Mouse (Mus musculus) adrenal gland, postnatal 0 days (tissue): Measurements from ENCODE around the gene Cnn1. TPM values are rescaled to one million over a fixed set of nuclear protein-coding genes. Genes with fewer than 3 reads are reported as not detected.

Experiments
- microRNA-seq: library from miRNA; unstranded; fragments of <30 nt; microRNA quantifications from one replicate; pipeline ENCODE4, GENCODE M21; 2016; ENCODE audit warnings: borderline replicate concordance; ENCODE audit not compliant: insufficient number of aligned reads
- polyA plus RNA-seq: library from polyadenylated mRNA; unstranded; fragments of >200 nt; fragmentation: Nextera tagmentation; extraction: Ambion mirVana; gene quantifications from 2 replicates; pipeline ENCODE4 v1.2.1, GENCODE M21; 2015

Gene Cnn1
- 1.2 and 3.7 TPM in 2 replicates for polyA plus RNA-seq

DNA sequence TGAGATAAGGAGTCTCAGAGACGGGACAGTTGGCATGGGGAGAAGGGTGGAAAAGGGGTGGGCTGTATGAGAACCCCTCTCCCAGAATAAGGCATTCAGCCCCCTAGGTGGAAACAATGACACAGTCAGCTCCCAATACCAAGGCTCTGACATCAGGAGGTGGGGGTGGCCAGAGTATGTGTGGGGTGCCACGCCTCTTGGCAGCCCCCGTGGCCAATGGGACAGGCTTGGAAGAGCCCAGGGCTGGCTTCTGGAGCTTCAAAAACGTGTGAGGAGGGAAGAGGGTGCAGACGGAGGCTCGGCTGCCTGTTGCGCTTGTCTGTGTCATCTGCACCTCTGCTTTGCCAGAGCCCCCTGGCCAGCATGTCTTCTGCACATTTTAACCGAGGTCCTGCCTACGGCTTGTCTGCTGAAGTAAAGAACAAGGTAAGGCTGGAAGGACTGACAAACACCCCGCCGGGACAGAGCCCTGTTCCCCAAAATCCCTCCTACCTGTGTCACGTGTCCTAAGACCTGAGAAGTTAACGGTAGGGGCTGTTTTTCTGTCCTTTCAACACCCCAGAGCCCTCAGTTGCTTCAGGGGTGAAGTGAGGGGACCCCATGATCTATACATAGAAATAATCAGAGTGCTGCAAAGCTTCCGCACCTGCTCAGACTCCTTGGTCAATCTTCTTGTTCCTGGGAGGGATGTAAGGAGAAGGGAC, at the start of gene Cnn1:
Gene Cnn1 (plus strand): TSS at position 224 of the 704 bp plus-strand sequence.

DNA sequence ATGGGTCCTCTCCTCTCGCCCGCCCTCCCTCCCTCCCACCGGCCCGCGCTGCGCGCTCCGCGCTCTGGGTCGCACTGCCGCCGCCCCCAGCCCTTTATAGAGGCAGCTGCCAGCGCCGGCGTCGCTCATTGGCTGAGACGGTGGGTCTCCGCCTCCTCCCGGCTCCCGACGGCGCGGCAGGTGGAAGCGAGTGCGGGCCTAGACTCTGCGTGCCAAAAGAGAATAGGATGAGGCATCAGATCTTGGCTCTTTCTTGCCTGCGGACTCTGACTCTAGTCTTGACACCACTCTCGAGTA, 47.1 kb upstream of the Cnn1 start, which contains the start of gene Elavl3:
Gene Elavl3 (minus strand): TSS at position 66 of the 297 bp plus-strand sequence.

DNA sequence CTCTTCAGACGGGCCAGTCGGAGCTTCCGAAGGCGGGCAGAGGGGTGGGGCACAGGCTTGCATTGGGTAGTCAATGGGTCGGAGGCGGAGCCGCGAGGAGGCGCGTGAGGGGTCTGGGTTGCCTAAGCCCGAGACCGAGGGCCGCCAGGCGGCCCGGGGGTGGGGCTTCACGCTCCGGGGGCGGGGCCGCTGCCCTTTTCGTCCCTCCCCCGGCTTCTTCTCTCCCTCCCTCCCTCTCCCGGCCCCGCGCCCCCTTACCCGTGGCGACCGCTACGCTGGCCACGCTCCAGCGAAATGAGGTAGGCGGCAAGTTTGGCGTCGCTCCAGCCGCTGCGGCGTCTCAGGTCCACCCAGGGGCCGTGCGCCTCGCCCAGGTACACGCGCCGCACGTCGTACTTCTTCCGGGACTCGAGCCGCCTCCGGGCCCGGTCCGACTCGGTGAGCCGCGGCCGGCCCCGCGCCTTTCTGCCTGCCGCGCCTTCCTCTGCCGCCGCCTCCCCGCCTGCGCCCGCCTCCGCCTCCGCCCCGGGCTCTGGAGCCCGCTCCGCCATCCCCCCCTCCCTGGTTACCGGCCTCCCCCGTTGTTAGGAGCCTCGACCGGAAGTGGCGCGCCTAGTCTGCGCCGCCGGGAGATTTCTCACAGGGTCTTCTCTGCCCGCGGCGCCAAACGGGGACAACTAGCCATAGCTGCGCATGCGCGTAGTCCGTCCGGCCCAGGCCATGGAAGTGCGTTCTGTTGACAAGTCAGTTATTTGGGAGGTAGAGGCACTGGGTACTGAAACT, 28.0 kb upstream of the Cnn1 start, which contains the start of the genes Gm49318 and Zfp653:
Gene Gm49318 (minus strand): TSS at position 469 of the 783 bp plus-strand sequence.
Gene Zfp653 (minus strand): TSS at position 586 of the 783 bp plus-strand sequence.

DNA sequence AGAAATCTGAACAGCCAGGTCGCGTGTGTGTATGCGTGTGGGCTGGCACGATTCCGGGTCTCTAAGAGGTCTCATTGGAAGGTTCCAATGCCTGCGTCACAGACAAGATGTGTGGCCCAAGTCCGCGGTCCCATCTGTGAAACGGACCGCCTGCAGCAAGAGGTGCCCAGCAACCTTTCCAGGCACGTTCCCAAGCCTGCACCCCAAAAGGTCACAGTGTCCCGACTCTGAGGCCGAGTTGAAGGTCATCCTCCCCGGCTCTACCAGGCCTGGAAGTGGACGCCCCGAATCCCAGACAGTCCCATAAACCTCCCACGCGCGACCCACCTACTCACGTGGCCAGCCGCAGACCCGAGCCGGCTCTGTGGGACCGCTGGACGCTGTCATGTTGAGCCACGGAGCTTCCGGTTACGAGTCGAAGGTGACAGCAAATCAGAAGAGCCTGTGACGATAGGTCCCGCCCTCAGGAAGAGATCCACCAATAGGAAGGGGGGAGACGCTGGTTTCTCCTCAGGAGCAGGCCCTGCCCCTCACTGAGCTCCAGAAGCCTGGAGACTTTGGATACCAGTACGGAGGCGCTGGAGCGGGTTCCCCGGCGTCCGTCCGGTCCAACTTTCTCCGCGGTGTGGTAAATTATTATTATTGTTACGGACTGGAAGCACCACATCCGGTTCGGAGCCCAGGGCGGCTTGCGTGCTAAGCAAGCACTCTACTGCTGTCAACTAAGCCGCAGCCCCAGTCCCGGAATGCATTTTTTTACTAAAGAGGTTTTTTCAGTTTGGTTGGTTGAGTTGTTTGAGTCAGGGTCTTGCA, 13.8 kb upstream of the Cnn1 start, which contains the start of gene Ecsit:
Gene Ecsit (minus strand): TSS at position 417 of the 813 bp plus-strand sequence.

DNA sequence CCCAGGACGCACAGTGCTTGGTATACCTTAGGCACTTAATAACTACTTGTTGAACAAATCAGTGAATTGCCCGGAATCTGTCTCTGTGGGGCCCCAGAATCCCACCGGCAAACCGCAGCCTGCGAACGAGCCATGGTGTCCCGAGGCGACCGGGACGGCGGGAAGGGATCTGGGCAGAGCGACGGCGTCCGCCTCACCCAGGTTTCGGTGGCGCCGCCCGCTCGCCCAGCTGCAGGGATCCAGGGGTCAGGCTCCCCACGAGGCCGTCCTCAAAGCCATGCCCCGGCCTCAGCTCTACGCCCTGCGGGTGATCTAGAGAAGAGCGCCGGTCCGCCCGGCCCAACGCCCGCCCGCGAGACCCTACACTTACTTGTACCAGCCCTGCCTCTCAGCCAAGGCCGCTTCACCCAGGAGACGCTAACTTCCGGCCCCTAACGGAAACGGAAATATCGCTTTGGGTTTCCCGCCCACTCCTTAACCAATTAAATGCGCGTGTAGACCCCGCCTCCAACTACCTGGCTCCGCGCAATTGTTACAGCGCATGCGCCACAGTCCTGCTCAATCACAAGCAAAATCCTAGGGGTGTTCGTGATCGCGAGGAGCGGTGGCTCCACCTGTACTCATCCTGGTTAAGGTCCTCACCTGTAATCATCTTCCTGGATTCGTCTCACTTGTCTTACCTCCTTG, 17.9 kb downstream of the Cnn1 start, which contains the start of gene Elof1:
Gene Elof1 (minus strand): TSS at position 433 of the 687 bp plus-strand sequence.

DNA sequence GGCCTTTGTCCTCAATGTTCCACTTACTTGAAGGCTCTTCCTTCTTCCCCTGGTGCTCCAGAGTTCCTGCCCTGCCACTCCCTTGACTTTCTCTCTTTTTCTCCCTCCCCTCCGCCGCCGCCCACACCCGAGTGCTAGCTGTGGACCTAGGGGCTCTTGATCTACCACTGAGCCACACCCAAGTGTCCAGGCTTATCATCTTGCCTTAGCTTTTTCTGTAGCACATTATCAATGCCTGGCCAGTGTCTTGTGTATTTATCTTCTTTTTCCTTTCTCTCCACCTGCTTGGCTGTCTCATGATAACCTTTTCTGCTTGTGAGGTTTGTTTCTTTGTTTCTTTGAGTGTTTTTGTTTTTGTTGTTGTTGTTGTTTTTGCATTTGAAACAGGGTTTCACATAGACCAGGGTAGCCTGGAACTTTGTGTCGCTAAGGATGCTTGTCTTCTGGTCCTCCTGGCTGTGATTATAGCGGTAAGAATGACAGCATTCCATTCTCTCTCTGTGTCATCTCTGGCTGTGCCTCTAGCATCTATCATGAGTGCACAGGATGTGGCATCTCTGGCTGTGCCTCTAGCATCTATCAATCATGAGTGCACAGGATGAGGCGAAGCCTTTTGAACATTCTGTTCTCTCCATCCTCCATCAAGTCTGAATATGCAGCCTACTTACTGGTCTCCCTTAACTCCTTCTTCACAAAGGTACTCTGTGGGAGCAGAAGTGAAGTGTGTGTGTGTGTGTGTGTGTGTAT, 36.8 kb downstream of the Cnn1 start, which contains the start of gene Acp5:
Gene Acp5 (minus strand): TSS at position 68 of the 747 bp plus-strand sequence.

DNA sequence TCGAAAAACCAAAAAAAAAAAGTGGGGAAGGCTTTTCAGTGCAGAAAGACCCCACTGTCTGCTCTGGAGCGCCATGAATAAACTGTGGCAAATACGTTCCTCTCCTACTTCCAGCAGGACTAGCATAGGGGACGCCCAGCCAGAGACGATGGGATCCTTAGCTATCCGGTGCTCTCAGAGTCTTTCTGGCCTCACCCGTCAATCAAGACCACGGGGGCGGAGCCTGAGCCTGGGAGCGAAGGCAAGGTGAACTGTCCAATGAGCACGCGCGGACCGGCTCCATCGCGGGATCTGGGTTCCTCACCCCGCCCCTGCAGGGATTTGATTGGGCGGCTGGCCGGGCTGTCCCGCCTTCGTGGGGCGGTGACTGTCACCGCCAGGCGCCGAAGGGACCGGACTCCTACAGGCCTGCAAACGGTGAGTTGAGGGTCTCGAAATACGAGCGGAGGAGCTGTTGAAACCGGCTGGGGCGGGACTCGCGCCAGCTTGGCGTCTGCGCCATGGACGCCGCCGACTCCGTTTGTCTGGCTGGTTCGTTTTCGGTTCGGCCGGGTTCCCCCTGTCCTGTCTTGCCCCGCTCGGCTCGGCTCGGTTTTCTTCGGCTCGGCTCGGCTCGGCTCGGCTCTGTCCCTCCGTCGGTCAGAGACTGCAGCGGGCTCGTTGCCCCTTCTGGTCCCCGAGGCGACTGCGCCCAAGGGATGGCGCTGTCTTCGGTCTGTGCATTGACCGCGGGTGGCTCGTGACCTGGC, 57.7 kb downstream of the Cnn1 start, which contains the start of gene Pigyl:
Gene Pigyl (plus strand): TSS at position 350 of the 749 bp plus-strand sequence.

Small RNA genes lying within 50 kb of the gene (microRNA-seq; reads per million reads assigned to microRNA genes)
- not detected for gene Mir7084

Other genes with a start within 250 kb of the Cnn1 start
- gene Dock6, start 246.6 kb upstream of the Cnn1 start, polyA plus RNA-seq: 13.4 and 19.5 TPM in 2 replicates
- gene Rab3d, start 181.0 kb upstream of the Cnn1 start, polyA plus RNA-seq: 29.0 and 42.6 TPM in 2 replicates
- 2.9 and 5.4 TPM in 2 replicates for gene Ccdc159, start 171.7 kb upstream of the Cnn1 start, polyA plus RNA-seq
- 823 and 878 TPM in 2 replicates for gene Tmem205, start 171.7 kb upstream of the Cnn1 start, polyA plus RNA-seq
- gene Plppr2, start 162.2 kb upstream of the Cnn1 start, polyA plus RNA-seq: 23.0 and 26.2 TPM in 2 replicates
- gene Swsap1, start 143.5 kb upstream of the Cnn1 start, polyA plus RNA-seq: 4.9 and 7.5 TPM in 2 replicates
- 4.9 and 11.3 TPM in 2 replicates for gene Epor, start 135.7 kb upstream of the Cnn1 start, polyA plus RNA-seq
- 6.7 and 26.1 TPM in 2 replicates for gene Rgl3, start 109.8 kb upstream of the Cnn1 start, polyA plus RNA-seq
- gene Ccdc151, start 96.6 kb upstream of the Cnn1 start, polyA plus RNA-seq: 0.99 and 2.6 TPM in 2 replicates
- gene Prkcsh, start 96.4 kb upstream of the Cnn1 start, polyA plus RNA-seq: 58.7 and 85.9 TPM in 2 replicates
- 4.7 and 14.8 TPM in 2 replicates for gene Elavl3, start 47.2 kb upstream of the Cnn1 start, polyA plus RNA-seq
- gene Gm49318, start 28.0 kb upstream of the Cnn1 start, polyA plus RNA-seq: not detected in 2 replicates
- 7.8 and 9.7 TPM in 2 replicates for gene Zfp653, start 27.8 kb upstream of the Cnn1 start, polyA plus RNA-seq
- gene Ecsit, start 13.8 kb upstream of the Cnn1 start, polyA plus RNA-seq: 15.2 and 28.5 TPM in 2 replicates
- 147 and 191 TPM in 2 replicates for gene Elof1, start 18.0 kb downstream of the Cnn1 start, polyA plus RNA-seq
- gene Acp5, start 36.5 kb downstream of the Cnn1 start, polyA plus RNA-seq: 12.9 and 19.0 TPM in 2 replicates
- gene Pigyl, start 57.6 kb downstream of the Cnn1 start, polyA plus RNA-seq: 193 and 239 TPM in 2 replicates
- gene Zfp872, start 88.9 kb downstream of the Cnn1 start, polyA plus RNA-seq: 0.25 and 0.36 TPM in 2 replicates
- gene Zfp809, start 126.5 kb downstream of the Cnn1 start, polyA plus RNA-seq: 11.5 and 19.0 TPM in 2 replicates
- 0.99 and 1.3 TPM in 2 replicates for gene Zfp599, start 160.7 kb downstream of the Cnn1 start, polyA plus RNA-seq
- gene Zfp810, start 208.4 kb downstream of the Cnn1 start, polyA plus RNA-seq: 12.7 and 15.2 TPM in 2 replicates